Mouse (Mus musculus) MEL (cell line): ENCODE measurements at regions not wholly inside any gene's neighbourhood (a gene's known extent, or its start where the extent isn't known, plus 50 kb on each side); places are given as distances from the start of the nearest gene placed in this dataset.

Source experiments
- EP300 ChIP-seq, 2 experiments: IDR thresholded peaks; 2 replicates each; pipeline ENCODE4 v1.6.1; 2011; ENCODE audit warnings: improper control_type of control experiment in 2 of 2, low read length in 2 of 2, low read depth in 1 of 2, mild to moderate bottlenecking in 1 of 2
- MAZ ChIP-seq: IDR thresholded peaks from 2 replicates; pipeline ENCODE4 v1.6.1; 2012; ENCODE audit warnings: low read depth, mild to moderate bottlenecking, inconsistent platforms, low read length, improper control_type of control experiment
- RCOR1 ChIP-seq: IDR thresholded peaks from 2 replicates; pipeline ENCODE4 v1.6.1; 2012; ENCODE audit warnings: low read depth, mild to moderate bottlenecking, inconsistent platforms, low read length, improper control_type of control experiment
- TAL1 ChIP-seq: IDR thresholded peaks from 2 replicates; pipeline ENCODE4 v1.6.1; 2012; ENCODE audit warnings: mild to moderate bottlenecking, inconsistent platforms, low read length, moderate library complexity, mixed read lengths
- USF1 ChIP-seq: IDR thresholded peaks from 2 replicates; pipeline ENCODE4 v1.6.1; 2014; ENCODE audit warnings: low read depth, mild to moderate bottlenecking, inconsistent platforms, low read length, improper control_type of control experiment, moderate library complexity

DNA sequence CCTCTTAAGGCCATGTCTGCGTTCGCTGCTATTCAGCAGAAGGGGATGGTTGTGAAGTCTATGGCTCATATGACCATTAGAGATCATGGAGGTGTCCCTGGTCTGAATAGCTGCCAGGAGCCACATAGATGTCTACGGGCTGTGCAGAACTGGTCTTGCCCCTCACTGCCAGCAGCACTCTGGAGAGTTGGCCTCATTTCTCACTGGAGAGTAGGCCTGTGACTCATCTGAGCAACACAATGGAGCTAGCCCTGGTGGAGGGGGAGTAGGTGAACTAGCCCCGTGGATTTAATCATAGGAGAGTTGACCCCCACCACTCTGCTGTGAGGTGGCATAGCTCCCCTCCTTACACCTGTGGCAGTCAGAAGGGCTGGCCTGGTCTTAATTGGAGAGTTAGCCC lies 63.3 kb upstream of the Samsn1 start:
- TF ChIP-seq MAZ (no peak), USF1 (no peak), TAL1 (no peak), EP300 (IDR thresholded peaks at IDR 0.05; ENCODE audit: low read depth in 1 of 2, low read length in 2 of 2) (no peak), RCOR1 (no peak)
